26 mouse cellular contexts compared by ENCODE assay signal in genomic region chr4:43533270-43533669, GRCm38 (mm10). TPM values are rescaled to one million over a fixed set of nuclear protein-coding genes. Genes with fewer than 3 reads are reported as not detected.
DNase-seq lines count a peak whose midpoint lies in the region; ATAC-seq and TF ChIP-seq lines count a peak whose summit lies in the region.
"Had no signal": no experiment of that assay in that cellular context is flagged by ENCODE, and none has a peak within 500 bp of the region (broad histone marks: within the 10 kb centered on the region; RNA-seq: fewer than 3 reads in every experiment).

No protein-coding gene starts in this region.

- H3K27me3 ChIP-seq in kidney, adult 2 months (replicated peaks; ENCODE audit: control insufficient read depth, insufficient read depth, low read length), result no peaks in the 10 kb centered on the region
- H3K27me3 ChIP-seq in kidney, embryonic 14.5 days (ENCODE audit: control insufficient read depth, insufficient read depth, low read length), result no peaks in the 10 kb centered on the region
- no peaks in the 10 kb centered on the region for H3K27me3 ChIP-seq in heart, embryonic 11.5 days (ENCODE audit: control insufficient read depth, insufficient read depth, low read length)
- H3K27me3 ChIP-seq: forebrain, embryonic 12.5 days; heart, embryonic 15.5 days; limb, embryonic 15.5 days; midbrain, embryonic 12.5 days had no signal

- H3K4me3 ChIP-seq in kidney, adult 2 months (ENCODE audit: insufficient read depth, low read depth, low read length), result no peak overlapping the region
- no peak overlapping the region for H3K4me3 ChIP-seq in kidney, embryonic 14.5 days (ENCODE audit: low read length)
- no peak overlapping the region for H3K4me3 ChIP-seq in heart, embryonic 11.5 days (ENCODE audit: low read depth, low read length)
- H3K4me3 ChIP-seq: embryonic facial prominence, embryonic 10.5 days; forebrain, embryonic 12.5 days; heart, adult 2 months; heart, embryonic 15.5 days; layer of hippocampus, adult 2 months; limb, embryonic 15.5 days; midbrain, embryonic 12.5 days had no signal

- no peak overlapping the region for H3K9ac ChIP-seq in kidney, embryonic 14.5 days (ENCODE audit: low read depth, low read length)
- no peak overlapping the region for H3K9ac ChIP-seq in heart, embryonic 11.5 days (ENCODE audit: low read depth, low read length)
- H3K9ac ChIP-seq: forebrain, embryonic 12.5 days; heart, embryonic 15.5 days; limb, embryonic 15.5 days; liver, postnatal 0 days; midbrain, embryonic 12.5 days had no signal

- TF ChIP-seq POLR2A in kidney, adult 2 months (IDR thresholded peaks at IDR 0.05; ENCODE audit: low read depth, low read length), result no peak

- no peak overlapping the region for H3K27ac ChIP-seq in kidney, adult 2 months (ENCODE audit: insufficient read depth, low read depth, low read length)
- no peak overlapping the region for H3K27ac ChIP-seq in kidney, embryonic 14.5 days (ENCODE audit: low read depth, low read length)
- H3K27ac ChIP-seq in heart, embryonic 11.5 days (ENCODE audit: low read depth, low read length), result no peak overlapping the region
- H3K27ac ChIP-seq: embryonic facial prominence, embryonic 10.5 days; forebrain, embryonic 12.5 days; heart, adult 2 months; heart, embryonic 15.5 days; layer of hippocampus, adult 2 months; limb, embryonic 15.5 days; midbrain, embryonic 12.5 days had no signal

- no peak overlapping the region for H3K4me2 ChIP-seq in kidney, embryonic 14.5 days (replicated peaks; ENCODE audit: low read depth, low read length)
- no peak overlapping the region for H3K4me2 ChIP-seq in heart, embryonic 11.5 days
- H3K4me2 ChIP-seq: forebrain, embryonic 12.5 days; heart, embryonic 15.5 days; limb, embryonic 15.5 days; midbrain, embryonic 12.5 days had no signal

- no peaks in the 10 kb centered on the region for H3K9me3 ChIP-seq in kidney, embryonic 14.5 days (ENCODE audit: control insufficient read depth, low read length)
- no peaks in the 10 kb centered on the region for H3K9me3 ChIP-seq in heart, embryonic 11.5 days (replicated peaks; ENCODE audit: control insufficient read depth, low read length)
- H3K9me3 ChIP-seq: embryonic facial prominence, embryonic 10.5 days; forebrain, embryonic 12.5 days; heart, embryonic 15.5 days; limb, embryonic 15.5 days; midbrain, embryonic 12.5 days had no signal

- no peak for TF ChIP-seq CTCF in kidney, adult 2 months (conservative IDR thresholded peaks at IDR 0.05; ENCODE audit: insufficient read depth, insufficient read length, low read depth, low read length)

- no peak for ATAC-seq in kidney, embryonic 14.5 days (ENCODE audit: low FRiP score, low TSS enrichment)
- ATAC-seq in heart, embryonic 11.5 days (replicated peaks; ENCODE audit: insufficient number of reproducible peaks, low FRiP score, low TSS enrichment), result no peak
- ATAC-seq: hindbrain, embryonic 16.5 days; intestine, embryonic 16.5 days; liver, postnatal 0 days had no signal

- peak; percentile 75 for DNase-seq in kidney, adult 2 months
- DNase-seq in adrenal gland, adult 2 months, result peak; percentile 92
- peak; percentile 74 for DNase-seq in adrenal gland, postnatal 25 days
- DNase-seq in kidney, postnatal 36 days, result peak; percentile 55 to 56
- no peak for DNase-seq in cerebellum, postnatal 10 days
- DNase-seq: B cell, adult 2 months; cerebellum, adult 8-10 months; gastrocnemius, postnatal 25 days; heart, adult 2 months; liver, postnatal 0 days; lung, postnatal 10 days; retina, postnatal 1 day; right cerebral cortex, postnatal 4 days; thymus, adult 18-20 months; thymus, postnatal 4 days had no signal

- H3K36me3 ChIP-seq in kidney, adult 2 months (ENCODE audit: control insufficient read depth, insufficient read depth, low read length), result peaks cover 10% of the 10 kb centered on the region
- peaks cover 73% of the 10 kb centered on the region for H3K36me3 ChIP-seq in kidney, embryonic 14.5 days (ENCODE audit: control insufficient read depth, insufficient read depth, low read length)
- H3K36me3 ChIP-seq in heart, embryonic 11.5 days (ENCODE audit: control insufficient read depth, insufficient read depth, low read length), result peaks cover 59% of the 10 kb centered on the region

- H3K4me1 ChIP-seq in kidney, adult 2 months (ENCODE audit: control insufficient read depth, insufficient read depth, low read length), result no peaks in the 10 kb centered on the region
- H3K4me1 ChIP-seq in kidney, embryonic 14.5 days (ENCODE audit: control insufficient read depth, insufficient read depth, low read length), result no peaks in the 10 kb centered on the region
- H3K4me1 ChIP-seq in heart, embryonic 11.5 days (ENCODE audit: control insufficient read depth, insufficient read depth, low read length), result peaks cover 11% of the 10 kb centered on the region
- H3K4me1 ChIP-seq: embryonic facial prominence, embryonic 10.5 days; forebrain, embryonic 12.5 days; limb, embryonic 15.5 days; midbrain, embryonic 12.5 days had no signal

- 45% methylated on average over 9 of the region's 9 CpGs for WGBS in kidney, adult 2 months
- whole genome bisulfite sequencing in kidney, embryonic 14.5 days, result 75% methylated on average over 9 of the region's 9 CpGs
- 79% methylated on average over 9 of the region's 9 CpGs for whole genome bisulfite sequencing in heart, embryonic 11.5 days (ENCODE audit: insufficient replicate concordance)

RNA-seq across cellular contexts. Expression of gene Tpm2, which starts 9.7 kb away (rescaled TPM):
- polyA plus RNA-seq in kidney, adult 2 months (2012; rRNA removed), result 10.8 and 51.9 TPM in 2 replicates
- polyA plus RNA-seq in kidney, embryonic 14.5 days (2014; fragmentation: Nextera tagmentation; extraction: Ambion mirVana), result 208 and 212 TPM in 2 replicates
- total RNA-seq in adrenal gland, adult 2 months (2021), result 100 to 1,000 TPM in 1 of 2 experiments, 10 to 100 TPM in 1; 43.3 to 120 TPM
- 21.1 and 34.6 TPM in 2 replicates for polyA plus RNA-seq in adrenal gland, adult 2 months (2012; rRNA removed)
- 98.8 and 110 TPM in 2 replicates for total RNA-seq in adrenal gland, postnatal 25 days (2021)
- polyA plus RNA-seq in heart, embryonic 11.5 days (2014; fragmentation: Nextera tagmentation; extraction: Ambion mirVana), result 155 and 162 TPM in 2 replicates

RNA-seq across cellular contexts. Expression of gene Car9, which starts 26.5 kb away (rescaled TPM):
- 4.9 and 5.8 TPM in 2 replicates for polyA plus RNA-seq in kidney, adult 2 months (2012; rRNA removed)
- polyA plus RNA-seq in kidney, embryonic 14.5 days (2014; fragmentation: Nextera tagmentation; extraction: Ambion mirVana), result 0.80 and 1.3 TPM in 2 replicates
- total RNA-seq in adrenal gland, adult 2 months (2021), result under 1 TPM; 0.17 to 0.28 TPM
- 0.57 and 1.4 TPM in 2 replicates for polyA plus RNA-seq in adrenal gland, adult 2 months (2012; rRNA removed)
- 0.61 TPM in 1 of 2 replicates, not detected in the other for total RNA-seq in adrenal gland, postnatal 25 days (2021)
- polyA plus RNA-seq in heart, embryonic 11.5 days (2014; fragmentation: Nextera tagmentation; extraction: Ambion mirVana), result 1.7 and 3.2 TPM in 2 replicates
- total RNA-seq: layer of hippocampus, adult 2 months had no signal
- polyA plus RNA-seq: neural tube, embryonic 14.5 days had no signal

RNA-seq across cellular contexts. Expression of gene Creb3, which starts 28.9 kb away (rescaled TPM):
- 58.2 and 74.5 TPM in 2 replicates for polyA plus RNA-seq in kidney, adult 2 months (2012; rRNA removed)
- 50.2 and 55.7 TPM in 2 replicates for polyA plus RNA-seq in kidney, embryonic 14.5 days (2014; fragmentation: Nextera tagmentation; extraction: Ambion mirVana)
- 100 to 1,000 TPM; 123 to 178 TPM for total RNA-seq in adrenal gland, adult 2 months (2021)
- polyA plus RNA-seq in adrenal gland, adult 2 months (2012; rRNA removed), result 178 and 207 TPM in 2 replicates
- 111 and 172 TPM in 2 replicates for total RNA-seq in adrenal gland, postnatal 25 days (2021)
- 59.7 and 77.1 TPM in 2 replicates for polyA plus RNA-seq in heart, embryonic 11.5 days (2014; fragmentation: Nextera tagmentation; extraction: Ambion mirVana)

RNA-seq across cellular contexts. Expression of gene Tln1, which starts 29.2 kb away (rescaled TPM):
- 92.1 and 106 TPM in 2 replicates for polyA plus RNA-seq in kidney, adult 2 months (2012; rRNA removed)
- polyA plus RNA-seq in kidney, embryonic 14.5 days (2014; fragmentation: Nextera tagmentation; extraction: Ambion mirVana), result 72.6 and 87.2 TPM in 2 replicates
- total RNA-seq in adrenal gland, adult 2 months (2021), result 100 to 1,000 TPM; 167 to 207 TPM
- 132 and 174 TPM in 2 replicates for polyA plus RNA-seq in adrenal gland, adult 2 months (2012; rRNA removed)
- total RNA-seq in adrenal gland, postnatal 25 days (2021), result 229 and 303 TPM in 2 replicates
- polyA plus RNA-seq in heart, embryonic 11.5 days (2014; fragmentation: Nextera tagmentation; extraction: Ambion mirVana), result 74.2 and 86.2 TPM in 2 replicates

RNA-seq across cellular contexts. Expression of gene Arhgef39, which starts 33.8 kb away (rescaled TPM):
- 17.3 and 26.6 TPM in 2 replicates for polyA plus RNA-seq in kidney, adult 2 months (2012; rRNA removed)
- polyA plus RNA-seq in kidney, embryonic 14.5 days (2014; fragmentation: Nextera tagmentation; extraction: Ambion mirVana), result 36.4 and 38.2 TPM in 2 replicates
- total RNA-seq in adrenal gland, adult 2 months (2021), result 1 to 10 TPM; 1.0 to 2.1 TPM
- 4.8 and 6.6 TPM in 2 replicates for polyA plus RNA-seq in adrenal gland, adult 2 months (2012; rRNA removed)
- 4.6 and 7.4 TPM in 2 replicates for total RNA-seq in adrenal gland, postnatal 25 days (2021)
- polyA plus RNA-seq in heart, embryonic 11.5 days (2014; fragmentation: Nextera tagmentation; extraction: Ambion mirVana), result 34.2 and 35.7 TPM in 2 replicates

Comparison
In these comparisons a context has a peak if more than half of its experiments do, and no peak if none do; other contexts are left out.
1. DNase-seq: peak in kidney, adult 2 months (single experiment), adrenal gland, adult 2 months (single experiment), adrenal gland, postnatal 25 days (single experiment) and kidney, postnatal 36 days (2 of 2); none in cerebellum, postnatal 10 days (0 of 2).